Comparison of ENCODE assay signal across 8 mouse cellular contexts in genomic region chr2:34992729-34993695, GRCm38 (mm10). TPM values are rescaled to one million over a fixed set of nuclear protein-coding genes. Genes with fewer than 3 reads are reported as not detected.
A peak's percentile ranks its signal among the peaks of the same experiment; 100 is the strongest.
DNase-seq lines count a peak whose midpoint lies in the region.

No protein-coding gene starts in this region.

- no peaks in the 10 kb centered on the region for H3K9me3 ChIP-seq in forebrain, embryonic 10.5 days

- H3K27me3 ChIP-seq in forebrain, embryonic 10.5 days (ENCODE audit: poor library complexity, severe bottlenecking), result peaks cover 17% of the 10 kb centered on the region; the same call in 1 of the 2 replicates

- peak overlapping the region; percentile 87 for H3K27ac ChIP-seq in forebrain, embryonic 10.5 days

- H3K4me3 ChIP-seq in forebrain, embryonic 10.5 days, result peak overlapping the region; percentile 31

- H3K36me3 ChIP-seq in forebrain, embryonic 10.5 days (replicated peaks), result no peaks in the 10 kb centered on the region

- intact Hi-C loops in left cerebral cortex, postnatal 4 days (cut with DNase I), result no loop called here

- DNase-seq in adrenal gland, postnatal 14 days, result peak; percentile 13
- DNase-seq in adrenal gland, postnatal 10 days, result no peak
- DNase-seq in A20 (ENCODE audit: low read depth, low spot score), result peak; percentile 22
- peak; percentile 72 for DNase-seq in forebrain, embryonic 10.5 days (ENCODE audit: extremely low spot score, low spot score)
- DNase-seq in left cerebral cortex, postnatal 4 days, result peak; percentile 61
- no peak for DNase-seq in thymus, postnatal 25 days
- no peak for DNase-seq in thymus, postnatal 0 days (ENCODE audit: low spot score)
- DNase-seq in kidney, adult 9 months, result no peak

- peaks cover 52% of the 10 kb centered on the region for H3K4me1 ChIP-seq in forebrain, embryonic 10.5 days

- 7% methylated on average over 9 of the region's 9 CpGs for WGBS in forebrain, embryonic 10.5 days

RNA-seq across cellular contexts. Expression of gene Traf1, which starts 31.4 kb away (rescaled TPM):
- 4.2 and 7.1 TPM in 2 replicates for total RNA-seq in adrenal gland, postnatal 14 days (2021)
- total RNA-seq in adrenal gland, postnatal 10 days (2021), result 1 to 10 TPM; 3.5 to 3.7 TPM
- 0.07 and 0.31 TPM in 2 replicates for polyA plus RNA-seq in forebrain, embryonic 10.5 days (2016; fragmentation: Nextera tagmentation; extraction: Ambion mirVana)
- 1 to 10 TPM; 1.1 to 2.6 TPM for total RNA-seq in left cerebral cortex, postnatal 4 days (2021)
- polyA plus RNA-seq in thymus, postnatal 0 days (2015; fragmentation: Nextera tagmentation; extraction: Ambion mirVana), result 14.3 and 15.4 TPM in 2 replicates

Comparison
In these comparisons a context has a peak if more than half of its experiments do, and no peak if none do; other contexts are left out.
1. DNase-seq: peak in adrenal gland, postnatal 14 days (single experiment), A20 (single experiment), forebrain, embryonic 10.5 days (single experiment) and left cerebral cortex, postnatal 4 days (single experiment); none in adrenal gland, postnatal 10 days (single experiment), thymus, postnatal 25 days (single experiment), thymus, postnatal 0 days (single experiment) and kidney, adult 9 months (single experiment).